Mouse (Mus musculus): ENCODE data around the gene Fxyd4. TPM values are rescaled to one million over a fixed set of nuclear protein-coding genes. Genes with fewer than 3 reads are reported as not detected.
A peak's percentile ranks its signal among the peaks of the same experiment; 100 is the strongest.

The Fxyd4 gene
- total and polyA plus RNA-seq, 2 experiments from 2014 or later: 0.91 TPM; not detected in 1

DNA sequence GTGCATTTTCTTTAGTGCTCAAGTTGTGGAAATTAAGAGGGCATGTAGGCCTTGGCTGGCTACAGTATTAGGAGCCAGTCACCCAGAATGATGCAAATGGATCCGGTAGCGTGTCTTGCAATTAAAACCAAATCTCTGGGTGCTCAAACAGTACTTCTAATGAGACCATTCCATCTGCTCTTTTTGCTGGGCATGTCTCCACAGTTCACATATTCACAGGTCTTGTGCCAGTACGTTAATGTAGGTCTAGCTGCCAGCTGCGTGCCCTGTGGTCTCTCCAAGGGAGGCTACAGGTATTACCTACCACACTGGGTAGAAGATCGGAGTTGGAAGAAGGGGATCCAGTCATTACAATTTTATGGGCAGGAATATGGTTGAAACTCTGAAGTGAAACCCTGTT is 19.4 kb downstream of the Fxyd4 start:
- H3K27ac ChIP-seq: peak overlapping the region; percentile 79; the same call in 1 of the 2 replicates

DNA sequence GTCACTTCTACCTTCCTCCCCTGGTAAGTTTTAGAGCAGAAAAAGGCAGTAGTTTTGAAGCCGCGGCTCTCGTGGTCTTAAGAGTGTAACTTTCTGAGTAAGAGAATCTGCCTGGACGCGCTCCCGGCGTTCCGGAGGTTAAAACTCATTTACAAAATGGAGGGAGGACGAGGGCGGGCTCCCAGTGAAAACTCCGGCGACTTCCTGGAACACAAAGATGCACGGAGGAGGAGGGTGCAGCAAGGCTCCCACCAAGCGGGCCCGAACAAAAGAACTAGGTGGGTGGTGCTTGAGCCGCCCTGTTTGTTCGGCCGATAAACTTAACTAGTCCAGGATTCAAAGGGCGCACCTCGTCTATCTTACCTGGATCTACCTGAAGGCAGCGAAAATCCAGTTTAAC is 19.9 kb downstream of the Fxyd4 start:
- peaks cover 4% of the 10 kb centered on the region; the same call in 1 of the 2 replicates for H3K4me1 ChIP-seq (ENCODE audit: insufficient read depth, low read length)

More for the DNA sequence above, 19.4 kb downstream of the Fxyd4 start:
- WGBS: 19% methylated on average over 5 of the region's 5 CpGs
- peaks cover 4% of the 10 kb centered on the region; the same call in 1 of the 2 replicates for H3K4me1 ChIP-seq (ENCODE audit: insufficient read depth, low read length)
- no peaks in the 10 kb centered on the region for H3K36me3 ChIP-seq (ENCODE audit: insufficient read depth, low read length)
- DNase-seq (ENCODE audit: low spot score): no peak
- H3K4me2 ChIP-seq (ENCODE audit: low read depth, low read length): peak overlapping the region; percentile 82
- H3K9me3 ChIP-seq (ENCODE audit: low read length): no peaks in the 10 kb centered on the region
- H3K9ac ChIP-seq (replicated peaks; ENCODE audit: low read length): peak overlapping the region; percentile 52; the same call in 1 of the 2 replicates
- no peak for ATAC-seq
- H3K27me3 ChIP-seq (ENCODE audit: insufficient read depth, low read length): no peaks in the 10 kb centered on the region
- peak overlapping the region; percentile 62 for H3K4me3 ChIP-seq (ENCODE audit: low read length)
- no peak for TF ChIP-seq CTCF (IDR thresholded peaks at IDR 0.05; ENCODE audit: low read depth)

DNA sequence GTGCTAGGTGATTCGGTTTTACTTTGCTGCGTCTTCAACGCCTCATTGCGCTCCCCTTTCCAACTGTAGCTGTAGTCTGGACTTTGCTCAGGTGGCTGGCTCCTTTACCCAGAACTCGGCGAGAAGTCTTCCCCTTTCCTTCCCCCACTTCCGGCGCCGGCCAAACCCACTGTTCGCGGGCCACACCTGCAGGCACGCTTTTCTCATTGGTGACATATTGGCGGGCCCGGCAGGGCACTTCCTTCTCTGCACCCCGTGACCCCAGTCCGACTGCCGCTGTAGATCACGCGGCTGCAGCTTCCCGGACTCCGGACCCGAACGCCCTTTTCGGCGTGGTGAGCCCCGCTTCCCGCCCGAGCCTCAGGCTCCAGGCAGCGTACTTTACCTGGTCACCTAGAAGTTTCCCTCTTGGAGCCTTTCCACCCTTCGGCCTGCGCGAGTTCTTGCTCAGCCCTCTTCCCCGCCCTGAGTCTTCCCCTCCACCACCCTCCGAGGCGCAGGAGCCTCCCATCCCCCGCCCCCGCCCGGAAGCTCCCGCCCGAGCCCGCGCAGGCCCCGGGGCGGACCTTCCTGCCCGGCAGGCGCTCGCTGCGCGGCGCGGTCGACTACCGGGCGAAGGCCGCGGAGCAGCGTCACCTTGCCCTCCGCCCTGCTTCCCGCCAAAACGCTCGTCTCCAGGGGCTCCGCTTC is 20.6 kb downstream of the Fxyd4 start:
- DNase-seq (ENCODE audit: low spot score) (peak; percentile 73), ATAC-seq (peak; percentile 89)
- Histone ChIP-seq H3K4me3 (ENCODE audit: low read length) (peak overlapping the region; percentile 62), H3K27me3 (ENCODE audit: insufficient read depth, low read length) (no peaks in the 10 kb centered on the region), H3K27ac (peak overlapping the region; percentile 79), H3K4me1 (ENCODE audit: insufficient read depth, low read length) (peaks cover 4% of the 10 kb centered on the region; the same call in 1 of the 2 replicates), H3K9me3 (ENCODE audit: low read length) (no peaks in the 10 kb centered on the region), H3K36me3 (ENCODE audit: insufficient read depth, low read length) (no peaks in the 10 kb centered on the region), H3K9ac (replicated peaks; ENCODE audit: low read length) (peak overlapping the region; percentile 52), H3K4me2 (ENCODE audit: low read depth, low read length) (peak overlapping the region; percentile 82)
- TF ChIP-seq CTCF (IDR thresholded peaks at IDR 0.05; ENCODE audit: low read depth): no peak
- under 1% methylated on average over 60 of the region's 62 CpGs for WGBS

More for the DNA sequence above, 19.9 kb downstream of the Fxyd4 start:
- TF ChIP-seq CTCF (IDR thresholded peaks at IDR 0.05; ENCODE audit: low read depth): no peak
- Histone ChIP-seq H3K4me2 (ENCODE audit: low read depth, low read length) (peak overlapping the region; percentile 82), H3K27me3 (ENCODE audit: insufficient read depth, low read length) (no peaks in the 10 kb centered on the region), H3K27ac (peak overlapping the region; percentile 79), H3K9me3 (ENCODE audit: low read length) (no peaks in the 10 kb centered on the region), H3K9ac (replicated peaks; ENCODE audit: low read length) (peak overlapping the region; percentile 52), H3K4me3 (ENCODE audit: low read length) (peak overlapping the region; percentile 62), H3K36me3 (ENCODE audit: insufficient read depth, low read length) (no peaks in the 10 kb centered on the region)
- ATAC-seq: 0 out of 2 replicates have a peak, but pooled peaks have one; percentile 36
- peak; percentile 62 for DNase-seq (ENCODE audit: low spot score)
- 3% methylated on average over 21 of the region's 21 CpGs for WGBS

DNA sequence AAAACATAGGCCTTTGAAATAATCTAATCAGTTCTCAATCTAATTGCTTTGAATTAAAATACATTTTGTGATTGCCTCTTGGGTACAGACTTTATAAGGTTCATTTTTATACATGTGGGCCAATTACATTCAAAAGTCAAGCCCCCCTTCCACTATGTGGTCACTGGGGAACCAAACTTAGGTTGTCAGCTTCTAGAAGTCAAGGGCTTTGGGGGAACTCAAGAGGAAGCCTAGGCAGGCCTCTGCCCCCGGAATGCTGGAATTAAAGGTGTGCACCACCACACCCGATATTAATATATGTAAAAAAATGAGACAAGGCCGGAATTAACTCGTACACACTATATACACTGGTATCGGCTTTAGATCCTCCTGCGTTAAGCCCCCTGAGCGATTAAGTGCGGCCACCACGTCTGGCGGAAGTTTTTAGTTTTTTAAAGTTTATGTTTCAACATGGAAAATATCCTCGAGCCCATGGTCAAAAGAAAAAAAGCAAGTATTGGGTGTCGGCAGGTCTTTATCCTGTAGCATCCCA is 21.2 kb downstream of the Fxyd4 start:
- WGBS: 6% methylated on average over 12 of the region's 12 CpGs
- peak overlapping the region; percentile 62 for H3K4me3 ChIP-seq (ENCODE audit: low read length)
- TF ChIP-seq CTCF (IDR thresholded peaks at IDR 0.05; ENCODE audit: low read depth): no peak

DNA sequence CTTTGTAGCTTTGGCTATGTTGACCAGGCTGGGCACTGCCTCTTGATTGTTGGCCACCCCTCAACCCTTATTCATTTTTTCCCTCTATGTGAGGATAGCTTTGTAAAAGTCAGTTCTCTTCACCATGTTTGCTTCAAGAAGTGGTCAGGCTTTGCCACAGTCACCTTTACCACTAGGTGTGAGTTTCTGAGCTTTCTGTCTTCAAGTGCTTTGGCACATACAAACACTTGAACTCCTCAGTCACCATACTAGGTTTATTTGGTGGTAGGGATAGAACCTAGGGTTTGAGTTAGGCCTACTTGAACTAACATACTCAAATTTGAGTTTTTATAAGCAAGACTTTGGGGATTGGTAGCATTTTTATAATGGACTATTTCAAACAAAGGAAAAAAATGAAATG is 23.0 kb downstream of the Fxyd4 start:
- H3K9ac ChIP-seq (replicated peaks; ENCODE audit: low read length): no peak overlapping the region
- no peak for TF ChIP-seq CTCF (IDR thresholded peaks at IDR 0.05; ENCODE audit: low read depth)
- DNase-seq (ENCODE audit: low spot score): no peak
- no peak overlapping the region for H3K4me2 ChIP-seq (ENCODE audit: low read depth, low read length)
- no peaks in the 10 kb centered on the region for H3K9me3 ChIP-seq (ENCODE audit: low read length)
- H3K27ac ChIP-seq: no peak overlapping the region
- H3K4me1 ChIP-seq (ENCODE audit: insufficient read depth, low read length): peaks cover 4% of the 10 kb centered on the region; the same call in 1 of the 2 replicates
- no peak overlapping the region for H3K4me3 ChIP-seq (ENCODE audit: low read length)
- no peaks in the 10 kb centered on the region for H3K27me3 ChIP-seq (ENCODE audit: insufficient read depth, low read length)
- ATAC-seq: no peak
- no peaks in the 10 kb centered on the region for H3K36me3 ChIP-seq (ENCODE audit: insufficient read depth, low read length)

More for the DNA sequence above, 21.2 kb downstream of the Fxyd4 start:
- H3K4me1 ChIP-seq (ENCODE audit: insufficient read depth, low read length): peaks cover 4% of the 10 kb centered on the region; the same call in 1 of the 2 replicates
- peak overlapping the region; percentile 82 for H3K4me2 ChIP-seq (ENCODE audit: low read depth, low read length)
- no peaks in the 10 kb centered on the region for H3K36me3 ChIP-seq (ENCODE audit: insufficient read depth, low read length)
- peak overlapping the region; percentile 79; the same call in 1 of the 2 replicates for H3K27ac ChIP-seq
- H3K27me3 ChIP-seq (ENCODE audit: insufficient read depth, low read length): no peaks in the 10 kb centered on the region
- ATAC-seq (no peak), DNase-seq (ENCODE audit: low spot score) (no peak)
- peak overlapping the region; percentile 21; the same call in 1 of the 2 replicates for H3K9ac ChIP-seq (replicated peaks; ENCODE audit: low read length)
- no peaks in the 10 kb centered on the region for H3K9me3 ChIP-seq (ENCODE audit: low read length)

DNA sequence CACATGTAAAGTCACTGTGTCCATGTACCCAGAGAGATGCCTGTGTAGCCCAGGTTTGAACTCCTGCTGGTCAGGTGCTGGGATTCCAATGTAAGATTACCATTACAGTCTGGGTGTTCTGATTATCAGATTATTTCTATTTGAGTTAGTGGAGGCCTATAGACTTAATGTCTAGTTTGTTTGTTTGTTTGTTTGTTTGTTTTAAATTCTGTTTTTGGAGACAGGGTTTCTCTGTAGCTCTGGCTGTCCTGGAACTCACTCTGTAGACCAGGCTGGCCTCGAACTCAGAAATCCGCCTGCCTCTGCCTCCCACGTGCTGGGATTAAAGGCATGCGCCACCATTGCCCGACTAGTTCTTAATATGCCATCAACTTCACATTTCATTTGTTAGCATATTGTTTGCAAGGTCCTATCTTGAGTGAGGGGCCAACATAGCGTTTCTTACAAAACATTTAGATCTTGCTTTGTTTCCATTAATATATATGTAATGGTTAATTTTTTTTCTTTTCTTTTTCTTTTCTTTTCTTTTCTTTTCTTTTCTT is 27.3 kb downstream of the Fxyd4 start:
- no peak for DNase-seq (ENCODE audit: low spot score)
- no peak for TF ChIP-seq CTCF (IDR thresholded peaks at IDR 0.05; ENCODE audit: low read depth)

More for the DNA sequence above, 27.3 kb downstream of the Fxyd4 start:
- Histone ChIP-seq H3K27me3 (ENCODE audit: insufficient read depth, low read length) (no peaks in the 10 kb centered on the region), H3K9me3 (ENCODE audit: low read length) (no peaks in the 10 kb centered on the region), H3K27ac (no peak overlapping the region), H3K9ac (replicated peaks; ENCODE audit: low read length) (no peak overlapping the region), H3K4me1 (ENCODE audit: insufficient read depth, low read length) (peaks cover 5% of the 10 kb centered on the region; the same call in 1 of the 2 replicates), H3K4me3 (ENCODE audit: low read length) (no peak overlapping the region), H3K4me2 (ENCODE audit: low read depth, low read length) (no peak overlapping the region), H3K36me3 (ENCODE audit: insufficient read depth, low read length) (no peaks in the 10 kb centered on the region)
- no peak for ATAC-seq
- 93% methylated on average over 6 of the region's 6 CpGs for WGBS
